Mouse (Mus musculus): Measurements from ENCODE around the gene Dnajb6. TPM values are rescaled to one million over a fixed set of nuclear protein-coding genes. Genes with fewer than 3 reads are reported as not detected.

The Dnajb6 gene
- polyA plus RNA-seq (2012; rRNA removed): 142 and 150 TPM in 2 replicates

DNA sequence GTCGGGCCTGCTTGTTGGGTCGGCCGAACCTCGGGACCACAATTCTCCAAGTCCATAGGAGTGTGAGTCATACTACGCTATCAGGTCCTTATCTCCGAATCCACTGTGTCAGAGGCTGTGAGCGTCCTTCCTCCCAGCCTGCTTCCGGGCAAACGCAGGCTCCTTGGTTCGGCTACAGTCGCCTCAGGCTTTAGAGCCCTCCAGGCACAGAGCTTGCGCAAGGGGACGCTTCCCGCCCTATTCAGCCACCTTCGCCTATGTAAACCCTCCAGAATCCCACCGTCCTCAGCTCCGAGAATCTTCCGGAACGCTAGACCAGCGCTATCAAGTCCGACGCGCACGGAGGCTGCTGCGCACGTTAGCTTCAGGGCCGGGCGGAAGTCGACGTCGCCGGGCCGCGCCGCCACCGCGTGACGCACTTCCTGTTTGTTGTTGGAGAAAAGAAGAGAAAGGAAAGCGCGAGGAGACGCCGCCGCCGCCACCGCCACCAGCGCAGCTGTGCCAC lies at the start of gene Dnajb6, which contains the start of gene Gm5129:
Dnajb6 (plus strand) TSS at position 132 of the 505 bp plus-strand sequence.
Gm5129 (minus strand) TSS at position 380 of the 505 bp plus-strand sequence.

Other genes starting within 250 kb of the Dnajb6 start
- 28.3 and 30.8 TPM in 2 replicates for gene Ube3c, start 166.4 kb upstream of the Dnajb6 start, polyA plus RNA-seq (2012; rRNA removed)
- gene Gm5129, start 248 bp downstream of the Dnajb6 start, polyA plus RNA-seq (2012; rRNA removed): 0.43 TPM in 1 of 2 replicates, not detected in the other

Measured in central nervous system, embryonic 11.5 days (tissue).